Mouse (Mus musculus): Measurements from ENCODE around the gene Gnaz. TPM values are rescaled to one million over a fixed set of nuclear protein-coding genes. Genes with fewer than 3 reads are reported as not detected.

Gnaz gene
- polyA plus RNA-seq, 1 experiment from 2014 or later = 12.2 TPM

- no peak overlapping the region for H3K4me2 ChIP-seq
- ATAC-seq (ENCODE audit: low FRiP score) = no peak
- no peak overlapping the region for H3K9ac ChIP-seq (ENCODE audit: low read length)
- no peaks in the 10 kb centered on the region for H3K27me3 ChIP-seq (ENCODE audit: control insufficient read depth, insufficient read depth, low read length)
- H3K4me1 ChIP-seq (ENCODE audit: control insufficient read depth, insufficient read depth, low read length) = no peaks in the 10 kb centered on the region
- DNase-seq (ENCODE audit: low spot score, missing footprints) = no peak
- H3K27ac ChIP-seq (ENCODE audit: low read depth, low read length) = no peak overlapping the region
- 89% methylated on average over 12 of the region's 12 CpGs for WGBS
- no peaks in the 10 kb centered on the region for H3K36me3 ChIP-seq (ENCODE audit: control insufficient read depth, insufficient read depth, low read length)
- no peak overlapping the region for H3K4me3 ChIP-seq (ENCODE audit: low read depth, low read length)
- H3K9me3 ChIP-seq (ENCODE audit: control insufficient read depth, low read length) = no peaks in the 10 kb centered on the region
These were observed 14.2 kb downstream of the Gnaz start for GRCm38 (mm10) chr10:74981159-74981558.

GRCm38 (mm10) chr10:74983176-74983575 lies 16.2 kb downstream of the Gnaz start:
- Histone ChIP-seq H3K4me2 (no peak overlapping the region), H3K36me3 (ENCODE audit: control insufficient read depth, insufficient read depth, low read length) (no peaks in the 10 kb centered on the region), H3K9me3 (ENCODE audit: control insufficient read depth, low read length) (no peaks in the 10 kb centered on the region), H3K27ac (ENCODE audit: low read depth, low read length) (no peak overlapping the region), H3K4me3 (ENCODE audit: low read depth, low read length) (no peak overlapping the region), H3K27me3 (ENCODE audit: control insufficient read depth, insufficient read depth, low read length) (no peaks in the 10 kb centered on the region), H3K9ac (ENCODE audit: low read length) (no peak overlapping the region), H3K4me1 (ENCODE audit: control insufficient read depth, insufficient read depth, low read length) (no peaks in the 10 kb centered on the region)
- 68% methylated on average over 8 of the region's 8 CpGs for WGBS
- ATAC-seq (ENCODE audit: low FRiP score) = no peak
- no peak for DNase-seq (ENCODE audit: low spot score, missing footprints)

- ATAC-seq (ENCODE audit: low FRiP score) = no peak
These were observed 20.9 kb downstream of the Gnaz start for GRCm38 (mm10) chr10:74987698-74988470.

GRCm38 (mm10) chr10:74989814-74990213 lies 22.8 kb downstream of the Gnaz start:
- Histone ChIP-seq H3K27me3 (ENCODE audit: control insufficient read depth, insufficient read depth, low read length) (peaks cover 2% of the 10 kb centered on the region; the same call in 1 of the 2 replicates), H3K36me3 (ENCODE audit: control insufficient read depth, insufficient read depth, low read length) (peaks cover 7% of the 10 kb centered on the region; the same call in 1 of the 2 replicates), H3K9ac (ENCODE audit: low read length) (no peak overlapping the region), H3K9me3 (ENCODE audit: control insufficient read depth, low read length) (no peaks in the 10 kb centered on the region), H3K4me1 (ENCODE audit: control insufficient read depth, insufficient read depth, low read length) (peaks cover 2% of the 10 kb centered on the region), H3K27ac (ENCODE audit: low read depth, low read length) (no peak overlapping the region), H3K4me3 (ENCODE audit: low read depth, low read length) (no peak overlapping the region), H3K4me2 (no peak overlapping the region)
- DNase-seq (ENCODE audit: low spot score, missing footprints) (no peak), ATAC-seq (ENCODE audit: low FRiP score) (no peak)
- WGBS = 80% methylated on average over 4 of the region's 4 CpGs

More at GRCm38 (mm10) chr10:74987698-74988470, 20.9 kb downstream of the Gnaz start:
- Histone ChIP-seq H3K27ac (ENCODE audit: low read depth, low read length) (no peak overlapping the region), H3K9me3 (ENCODE audit: control insufficient read depth, low read length) (no peaks in the 10 kb centered on the region), H3K9ac (ENCODE audit: low read length) (no peak overlapping the region), H3K4me2 (no peak overlapping the region), H3K27me3 (ENCODE audit: control insufficient read depth, insufficient read depth, low read length) (peaks cover 2% of the 10 kb centered on the region; the same call in 1 of the 2 replicates), H3K36me3 (ENCODE audit: control insufficient read depth, insufficient read depth, low read length) (peaks cover 7% of the 10 kb centered on the region; the same call in 1 of the 2 replicates), H3K4me1 (ENCODE audit: control insufficient read depth, insufficient read depth, low read length) (no peaks in the 10 kb centered on the region; the same call in 1 of the 2 replicates), H3K4me3 (ENCODE audit: low read depth, low read length) (no peak overlapping the region)
- no peak for DNase-seq (ENCODE audit: low spot score, missing footprints)
- WGBS = 84% methylated on average over 14 of the region's 14 CpGs

GRCm38 (mm10) chr10:74990584-74991322 lies 23.8 kb downstream of the Gnaz start:
- H3K4me2 ChIP-seq = no peak overlapping the region; the same call in 1 of the 2 replicates
- H3K9ac ChIP-seq (ENCODE audit: low read length) = peak overlapping the region; percentile 3; the same call in 1 of the 2 replicates
- H3K4me3 ChIP-seq (ENCODE audit: low read depth, low read length) = no peak overlapping the region
- ATAC-seq (ENCODE audit: low FRiP score) (no peak; the same call in 1 of the 2 replicates), DNase-seq (ENCODE audit: low spot score, missing footprints) (no peak)
- peaks cover 7% of the 10 kb centered on the region; the same call in 1 of the 2 replicates for H3K36me3 ChIP-seq (ENCODE audit: control insufficient read depth, insufficient read depth, low read length)
- H3K27ac ChIP-seq (ENCODE audit: low read depth, low read length) = no peak overlapping the region
- peaks cover 11% of the 10 kb centered on the region for H3K4me1 ChIP-seq (ENCODE audit: control insufficient read depth, insufficient read depth, low read length)
- H3K27me3 ChIP-seq (ENCODE audit: control insufficient read depth, insufficient read depth, low read length) = peaks cover 2% of the 10 kb centered on the region; the same call in 1 of the 2 replicates
- no peaks in the 10 kb centered on the region for H3K9me3 ChIP-seq (ENCODE audit: control insufficient read depth, low read length)
- 45% methylated on average over 26 of the region's 26 CpGs for WGBS

- no peak overlapping the region for H3K27ac ChIP-seq (ENCODE audit: low read depth, low read length)
- DNase-seq (ENCODE audit: low spot score, missing footprints) (peak; percentile 86), ATAC-seq (ENCODE audit: low FRiP score) (peak; percentile 14)
- no peak overlapping the region for H3K4me3 ChIP-seq (ENCODE audit: low read depth, low read length)
- WGBS = 7% methylated on average over 5 of the region's 5 CpGs
- no peak overlapping the region for H3K9ac ChIP-seq (ENCODE audit: low read length)
- H3K9me3 ChIP-seq (ENCODE audit: control insufficient read depth, low read length) = no peaks in the 10 kb centered on the region
- peaks cover 2% of the 10 kb centered on the region; the same call in 1 of the 2 replicates for H3K27me3 ChIP-seq (ENCODE audit: control insufficient read depth, insufficient read depth, low read length)
- H3K4me2 ChIP-seq = no peak overlapping the region
- H3K4me1 ChIP-seq (ENCODE audit: control insufficient read depth, insufficient read depth, low read length) = peaks cover 16% of the 10 kb centered on the region
- H3K36me3 ChIP-seq (ENCODE audit: control insufficient read depth, insufficient read depth, low read length) = peaks cover 7% of the 10 kb centered on the region; the same call in 1 of the 2 replicates
These were observed 27.9 kb downstream of the Gnaz start for GRCm38 (mm10) chr10:74994863-74995262.

GRCm38 (mm10) chr10:74995377-74995776 lies 28.4 kb downstream of the Gnaz start:
- peaks cover 20% of the 10 kb centered on the region for H3K4me1 ChIP-seq (ENCODE audit: control insufficient read depth, insufficient read depth, low read length)
- peak overlapping the region; percentile 15; the same call in 1 of the 2 replicates for H3K4me3 ChIP-seq (ENCODE audit: low read depth, low read length)
- WGBS = 2% methylated on average over 17 of the region's 17 CpGs
- H3K4me2 ChIP-seq = peak overlapping the region; percentile 42
- DNase-seq (ENCODE audit: low spot score, missing footprints) (no peak), ATAC-seq (ENCODE audit: low FRiP score) (peak; percentile 57)
- no peak overlapping the region for H3K27ac ChIP-seq (ENCODE audit: low read depth, low read length)
- H3K36me3 ChIP-seq (ENCODE audit: control insufficient read depth, insufficient read depth, low read length) = peaks cover 7% of the 10 kb centered on the region; the same call in 1 of the 2 replicates
- peaks cover 2% of the 10 kb centered on the region; the same call in 1 of the 2 replicates for H3K27me3 ChIP-seq (ENCODE audit: control insufficient read depth, insufficient read depth, low read length)
- no peak overlapping the region; the same call in 1 of the 2 replicates for H3K9ac ChIP-seq (ENCODE audit: low read length)
- no peaks in the 10 kb centered on the region for H3K9me3 ChIP-seq (ENCODE audit: control insufficient read depth, low read length)

- Histone ChIP-seq H3K9ac (ENCODE audit: low read length) (no peak overlapping the region), H3K4me1 (ENCODE audit: control insufficient read depth, insufficient read depth, low read length) (peaks cover 5% of the 10 kb centered on the region; the same call in 1 of the 2 replicates), H3K9me3 (ENCODE audit: control insufficient read depth, low read length) (no peaks in the 10 kb centered on the region), H3K27me3 (ENCODE audit: control insufficient read depth, insufficient read depth, low read length) (no peaks in the 10 kb centered on the region), H3K4me2 (no peak overlapping the region), H3K27ac (ENCODE audit: low read depth, low read length) (no peak overlapping the region), H3K4me3 (ENCODE audit: low read depth, low read length) (no peak overlapping the region), H3K36me3 (ENCODE audit: control insufficient read depth, insufficient read depth, low read length) (no peaks in the 10 kb centered on the region)
- WGBS = 95% methylated on average over 8 of the region's 8 CpGs
- DNase-seq (ENCODE audit: low spot score, missing footprints) (no peak), ATAC-seq (ENCODE audit: low FRiP score) (no peak)
These were observed 34.4 kb downstream of the Gnaz start for GRCm38 (mm10) chr10:75001391-75001790.
